Mouse (Mus musculus): ENCODE data around the gene Eif2ak3. TPM values are rescaled to one million over a fixed set of nuclear protein-coding genes. Genes with fewer than 3 reads are reported as not detected.

Gene Eif2ak3
- polyA plus RNA-seq, 1 experiment from 2014 or later, result 4.8 TPM

DNA sequence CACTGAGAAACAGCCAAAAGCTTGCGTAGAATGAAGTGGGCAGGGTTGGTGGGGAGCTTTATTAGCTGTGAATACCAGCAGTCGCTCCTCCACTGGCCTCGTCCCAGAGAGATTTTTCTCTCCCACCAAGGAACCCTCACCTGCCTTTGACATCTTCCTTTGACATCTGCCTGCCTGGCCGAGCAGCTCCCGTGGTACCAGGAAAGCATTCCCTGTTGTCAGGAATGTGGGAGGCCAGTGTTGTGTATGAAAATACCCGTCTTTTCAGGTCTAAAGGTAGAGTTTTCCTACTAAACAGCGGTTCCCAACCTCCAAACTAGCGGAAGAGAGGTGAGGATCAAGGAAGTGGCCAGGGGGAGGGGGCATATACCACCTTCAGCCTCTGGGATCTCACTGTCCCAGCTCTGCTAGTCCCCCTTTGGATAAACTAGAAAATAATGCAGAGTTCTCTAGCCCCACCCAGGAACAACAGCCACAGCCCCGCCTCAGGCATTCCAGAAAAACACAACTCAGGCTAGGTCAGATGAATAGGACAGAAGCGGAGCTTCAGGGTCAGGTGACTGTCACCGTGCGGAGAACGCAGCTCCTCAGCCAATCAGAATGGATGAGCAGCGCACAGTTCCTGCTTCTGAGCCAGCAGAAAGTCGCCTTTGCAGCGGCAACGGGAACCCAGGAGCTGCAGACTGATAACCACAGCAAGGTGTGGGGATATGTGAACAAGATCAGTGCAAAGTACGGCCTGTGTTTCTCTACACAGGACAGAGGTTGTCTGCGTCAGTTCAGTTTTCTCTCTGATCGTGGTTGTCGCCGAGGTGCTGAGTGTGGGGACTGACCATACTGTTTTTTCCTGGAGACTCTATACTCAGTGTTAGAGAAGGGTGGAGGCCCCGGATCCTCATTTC lies 20.0 kb upstream of the Eif2ak3 start:
- peak overlapping the region; percentile 68 for H3K27ac ChIP-seq (ENCODE audit: low read length)
- peaks cover 19% of the 10 kb centered on the region for H3K4me1 ChIP-seq (ENCODE audit: control insufficient read depth, low read depth, low read length)
- peak overlapping the region; percentile 84 for H3K4me2 ChIP-seq (ENCODE audit: low read depth, low read length)
- no peaks in the 10 kb centered on the region for H3K36me3 ChIP-seq (ENCODE audit: control insufficient read depth, insufficient read depth)
- peak; percentile 95 for ATAC-seq (ENCODE audit: low read depth)
- H3K27me3 ChIP-seq (ENCODE audit: control insufficient read depth, insufficient read depth, low read depth, low read length), result no peaks in the 10 kb centered on the region
- WGBS (ENCODE audit: insufficient replicate concordance), result 11% methylated on average over 23 of the region's 23 CpGs
- H3K9me3 ChIP-seq (replicated peaks; ENCODE audit: control insufficient read depth, low read length), result no peaks in the 10 kb centered on the region
- H3K4me3 ChIP-seq (ENCODE audit: low read depth, low read length), result peak overlapping the region; percentile 58
- peak overlapping the region; percentile 61 for H3K9ac ChIP-seq (ENCODE audit: low read depth, low read length)

DNA sequence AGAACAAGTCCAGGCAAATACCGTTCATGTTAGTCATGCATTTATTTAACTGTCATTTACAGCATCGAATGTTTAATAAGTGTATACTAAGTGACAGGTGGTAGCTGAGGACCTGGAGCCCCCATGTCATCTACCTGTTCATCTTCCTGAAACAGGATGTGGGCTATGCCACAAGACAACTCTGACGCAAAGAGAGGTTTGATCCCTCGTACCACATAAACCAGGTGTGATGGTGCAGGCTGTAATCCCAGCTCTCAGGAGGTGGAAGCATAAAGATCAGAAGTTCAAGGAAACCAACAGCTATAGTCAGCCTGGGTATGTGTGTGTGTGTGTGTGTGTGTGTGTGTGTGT lies 19.4 kb upstream of the Eif2ak3 start:
- H3K27me3 ChIP-seq (ENCODE audit: control insufficient read depth, insufficient read depth, low read depth, low read length), result no peaks in the 10 kb centered on the region
- peaks cover 19% of the 10 kb centered on the region for H3K4me1 ChIP-seq (ENCODE audit: control insufficient read depth, low read depth, low read length)
- peak overlapping the region; percentile 84 for H3K4me2 ChIP-seq (ENCODE audit: low read depth, low read length)
- H3K36me3 ChIP-seq (ENCODE audit: control insufficient read depth, insufficient read depth), result no peaks in the 10 kb centered on the region
- H3K9ac ChIP-seq (ENCODE audit: low read depth, low read length), result peak overlapping the region; percentile 61
- no peak for ATAC-seq (ENCODE audit: low read depth)
- WGBS (ENCODE audit: insufficient replicate concordance), result 21% methylated on average over 4 of the region's 4 CpGs
- peak overlapping the region; percentile 68 for H3K27ac ChIP-seq (ENCODE audit: low read length)
- peak overlapping the region; percentile 58 for H3K4me3 ChIP-seq (ENCODE audit: low read depth, low read length)
- no peaks in the 10 kb centered on the region for H3K9me3 ChIP-seq (replicated peaks; ENCODE audit: control insufficient read depth, low read length)

DNA sequence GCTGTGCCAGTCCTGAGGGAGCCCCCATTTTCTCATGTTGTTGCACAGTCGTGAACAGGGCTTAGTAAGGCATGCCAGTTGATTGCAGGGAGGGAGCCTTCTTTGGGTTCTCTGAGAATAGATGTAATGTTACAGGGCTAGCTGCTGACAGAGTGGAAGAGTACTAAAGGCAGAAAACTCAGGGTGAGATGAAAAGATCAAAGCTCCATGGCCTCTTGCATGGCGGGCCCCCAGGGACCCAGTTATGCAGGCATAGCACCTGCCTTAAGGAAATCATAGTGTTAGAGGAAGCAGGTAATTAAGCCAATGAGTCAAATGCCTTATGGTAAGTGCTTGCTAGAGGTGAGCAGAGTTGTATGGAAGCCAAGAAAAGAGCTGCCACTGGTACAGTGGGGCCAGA lies 14.9 kb upstream of the Eif2ak3 start:
- no peak for ATAC-seq (ENCODE audit: low read depth)
- Histone ChIP-seq H3K4me2 (ENCODE audit: low read depth, low read length) (no peak overlapping the region), H3K36me3 (ENCODE audit: control insufficient read depth, insufficient read depth) (no peaks in the 10 kb centered on the region), H3K27me3 (ENCODE audit: control insufficient read depth, insufficient read depth, low read depth, low read length) (no peaks in the 10 kb centered on the region), H3K4me3 (ENCODE audit: low read depth, low read length) (no peak overlapping the region), H3K27ac (ENCODE audit: low read length) (no peak overlapping the region), H3K4me1 (ENCODE audit: control insufficient read depth, low read depth, low read length) (peaks cover 6% of the 10 kb centered on the region; the same call in 1 of the 2 replicates), H3K9me3 (replicated peaks; ENCODE audit: control insufficient read depth, low read length) (no peaks in the 10 kb centered on the region), H3K9ac (ENCODE audit: low read depth, low read length) (no peak overlapping the region)
- WGBS (ENCODE audit: insufficient replicate concordance), result 50% methylated on average over 2 of the region's 2 CpGs

DNA sequence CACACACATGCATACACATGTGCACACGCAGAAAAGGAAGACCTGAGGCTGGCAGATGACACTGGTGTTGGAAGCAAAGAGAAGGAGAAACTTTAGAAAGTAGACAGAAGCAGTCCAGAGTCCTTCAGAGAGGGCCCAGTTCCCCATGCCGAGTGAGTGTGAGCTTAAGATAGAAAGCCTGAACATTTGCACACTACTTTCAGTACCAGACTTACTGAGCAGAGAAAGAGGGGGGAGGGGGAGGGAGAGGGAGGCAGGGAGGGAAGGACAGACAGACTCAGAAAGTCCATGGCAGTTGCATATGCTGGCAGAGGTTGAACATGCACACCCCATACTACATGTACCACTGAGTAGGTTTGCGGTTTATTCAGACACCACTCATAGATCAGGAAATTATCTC lies 13.8 kb upstream of the Eif2ak3 start:
- Histone ChIP-seq H3K9ac (ENCODE audit: low read depth, low read length) (no peak overlapping the region), H3K9me3 (replicated peaks; ENCODE audit: control insufficient read depth, low read length) (no peaks in the 10 kb centered on the region), H3K27ac (ENCODE audit: low read length) (no peak overlapping the region), H3K36me3 (ENCODE audit: control insufficient read depth, insufficient read depth) (no peaks in the 10 kb centered on the region), H3K4me1 (ENCODE audit: control insufficient read depth, low read depth, low read length) (no peaks in the 10 kb centered on the region), H3K4me3 (ENCODE audit: low read depth, low read length) (no peak overlapping the region), H3K4me2 (ENCODE audit: low read depth, low read length) (no peak overlapping the region), H3K27me3 (ENCODE audit: control insufficient read depth, insufficient read depth, low read depth, low read length) (no peaks in the 10 kb centered on the region)
- 44% methylated on average over 3 of the region's 3 CpGs for WGBS (ENCODE audit: insufficient replicate concordance)
- no peak for ATAC-seq (ENCODE audit: low read depth)

DNA sequence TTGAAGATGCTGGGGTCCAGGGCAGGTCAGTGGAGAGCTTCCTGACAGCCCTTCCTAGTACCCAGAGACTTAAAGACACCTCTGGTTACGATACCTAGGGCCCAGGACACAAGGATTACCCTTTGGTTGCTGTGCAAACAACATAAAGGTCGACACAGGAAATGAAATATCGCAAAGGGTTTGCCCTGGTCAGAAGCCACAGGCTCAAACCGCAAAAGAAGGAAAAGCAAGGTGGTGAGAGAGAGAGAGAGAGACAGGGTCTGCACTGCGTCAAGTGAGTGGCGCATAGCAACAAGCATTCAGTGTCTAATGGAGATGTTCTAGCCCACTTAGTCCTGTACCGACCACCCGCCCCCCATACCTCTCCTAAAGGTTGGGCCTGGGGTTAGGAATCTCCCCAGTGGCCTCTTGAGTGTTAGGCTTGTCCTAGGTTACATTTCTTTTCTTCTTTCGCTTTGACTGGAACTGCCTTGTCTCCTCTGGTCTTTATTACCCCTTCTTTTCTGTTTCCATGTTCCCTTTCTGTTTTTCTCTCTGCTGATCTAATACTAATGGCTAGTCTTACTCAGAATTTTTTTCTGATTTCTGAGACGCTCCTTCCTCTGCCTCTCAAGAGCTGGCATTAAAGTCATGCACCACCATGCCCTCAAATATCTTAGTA lies 13.0 kb upstream of the Eif2ak3 start:
- H3K27me3 ChIP-seq (ENCODE audit: control insufficient read depth, insufficient read depth, low read depth, low read length), result no peaks in the 10 kb centered on the region
- H3K4me2 ChIP-seq (ENCODE audit: low read depth, low read length), result no peak overlapping the region
- no peak overlapping the region for H3K9ac ChIP-seq (ENCODE audit: low read depth, low read length)
- no peak overlapping the region for H3K4me3 ChIP-seq (ENCODE audit: low read depth, low read length)
- WGBS (ENCODE audit: insufficient replicate concordance), result 44% methylated on average over 10 of the region's 10 CpGs
- no peaks in the 10 kb centered on the region for H3K36me3 ChIP-seq (ENCODE audit: control insufficient read depth, insufficient read depth)
- no peak overlapping the region for H3K27ac ChIP-seq (ENCODE audit: low read length)
- H3K4me1 ChIP-seq (ENCODE audit: control insufficient read depth, low read depth, low read length), result no peaks in the 10 kb centered on the region
- no peaks in the 10 kb centered on the region for H3K9me3 ChIP-seq (replicated peaks; ENCODE audit: control insufficient read depth, low read length)
- no peak for ATAC-seq (ENCODE audit: low read depth)

DNA sequence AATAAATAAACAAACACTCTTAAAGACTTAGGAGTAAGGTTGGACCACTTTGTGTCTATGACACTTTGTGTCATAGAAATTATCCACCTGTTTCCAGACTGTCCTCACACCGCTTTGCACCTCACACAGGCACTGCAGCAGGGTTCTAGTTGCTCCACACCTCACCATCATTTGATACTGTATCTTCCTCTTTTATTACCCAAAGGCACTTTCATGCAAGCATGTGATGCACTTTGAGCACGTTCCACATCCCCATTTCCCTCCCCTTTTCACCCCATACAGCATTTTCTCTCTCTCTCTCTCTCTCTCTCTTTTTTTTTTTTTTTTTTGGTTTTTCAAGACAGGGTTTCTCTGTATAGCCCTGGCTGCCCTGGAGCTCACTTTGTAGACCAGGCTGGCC lies 7.0 kb upstream of the Eif2ak3 start:
- 46% methylated on average over 2 of the region's 2 CpGs for WGBS (ENCODE audit: insufficient replicate concordance)
- H3K36me3 ChIP-seq (ENCODE audit: control insufficient read depth, insufficient read depth), result no peaks in the 10 kb centered on the region
- H3K27me3 ChIP-seq (ENCODE audit: control insufficient read depth, insufficient read depth, low read depth, low read length), result no peaks in the 10 kb centered on the region
- no peak overlapping the region for H3K4me3 ChIP-seq (ENCODE audit: low read depth, low read length)
- no peaks in the 10 kb centered on the region for H3K9me3 ChIP-seq (replicated peaks; ENCODE audit: control insufficient read depth, low read length)
- no peak overlapping the region for H3K9ac ChIP-seq (ENCODE audit: low read depth, low read length)
- ATAC-seq (ENCODE audit: low read depth), result no peak
- no peaks in the 10 kb centered on the region for H3K4me1 ChIP-seq (ENCODE audit: control insufficient read depth, low read depth, low read length)
- no peak overlapping the region for H3K4me2 ChIP-seq (ENCODE audit: low read depth, low read length)
- no peak overlapping the region for H3K27ac ChIP-seq (ENCODE audit: low read length)

DNA sequence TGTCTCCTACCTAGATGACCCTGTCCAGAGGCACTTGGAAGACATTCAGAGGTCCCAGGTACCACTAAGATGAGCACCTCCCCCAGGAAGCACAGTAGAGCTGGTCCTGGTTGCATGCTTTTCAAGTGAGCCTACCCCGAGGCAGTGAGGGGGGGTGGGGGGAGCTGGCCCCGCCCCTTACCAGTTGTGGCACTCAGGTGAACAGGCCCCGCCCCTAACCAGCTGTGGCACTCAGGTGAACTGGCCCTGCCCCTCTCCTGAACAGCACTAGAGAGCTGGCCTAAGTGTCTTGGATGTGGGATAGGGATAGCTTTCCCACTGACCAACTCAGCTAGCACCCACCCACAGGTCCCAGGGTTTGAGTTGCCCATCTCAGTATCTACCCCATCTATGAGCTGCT lies 5.8 kb upstream of the Eif2ak3 start:
- no peaks in the 10 kb centered on the region for H3K9me3 ChIP-seq (replicated peaks; ENCODE audit: control insufficient read depth, low read length)
- no peak overlapping the region for H3K4me3 ChIP-seq (ENCODE audit: low read depth, low read length)
- peaks cover 7% of the 10 kb centered on the region for H3K4me1 ChIP-seq (ENCODE audit: control insufficient read depth, low read depth, low read length)
- ATAC-seq (ENCODE audit: low read depth), result no peak
- H3K4me2 ChIP-seq (ENCODE audit: low read depth, low read length), result no peak overlapping the region
- H3K27me3 ChIP-seq (ENCODE audit: control insufficient read depth, insufficient read depth, low read depth, low read length), result no peaks in the 10 kb centered on the region
- H3K36me3 ChIP-seq (ENCODE audit: control insufficient read depth, insufficient read depth), result no peaks in the 10 kb centered on the region
- no peak overlapping the region for H3K9ac ChIP-seq (ENCODE audit: low read depth, low read length)
- no peak overlapping the region for H3K27ac ChIP-seq (ENCODE audit: low read length)
- WGBS (ENCODE audit: insufficient replicate concordance), result 28% methylated on average over 3 of the region's 3 CpGs

DNA sequence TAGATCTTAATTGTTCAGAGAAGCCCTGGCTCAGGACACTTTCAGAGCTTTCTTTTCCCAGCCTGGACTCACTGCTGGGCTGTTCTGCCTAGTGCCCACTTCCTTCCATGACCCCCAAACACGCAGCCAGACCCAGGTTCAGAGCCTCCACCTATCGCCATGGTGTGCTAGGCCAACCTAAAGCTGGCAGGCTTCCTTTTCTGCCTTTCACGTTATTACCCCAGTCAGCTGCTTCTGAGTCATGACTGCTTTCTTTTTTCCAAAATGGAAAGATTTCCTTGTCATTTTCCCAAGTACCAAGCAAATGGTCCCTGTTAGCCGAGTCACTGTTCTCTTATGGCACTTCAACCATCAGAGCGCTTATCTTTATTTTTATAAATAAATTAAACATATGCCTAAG lies 4.0 kb upstream of the Eif2ak3 start:
- Histone ChIP-seq H3K9me3 (replicated peaks; ENCODE audit: control insufficient read depth, low read length) (no peaks in the 10 kb centered on the region), H3K36me3 (ENCODE audit: control insufficient read depth, insufficient read depth) (no peaks in the 10 kb centered on the region), H3K4me1 (ENCODE audit: control insufficient read depth, low read depth, low read length) (peaks cover 11% of the 10 kb centered on the region), H3K27me3 (ENCODE audit: control insufficient read depth, insufficient read depth, low read depth, low read length) (no peaks in the 10 kb centered on the region), H3K27ac (ENCODE audit: low read length) (no peak overlapping the region), H3K9ac (ENCODE audit: low read depth, low read length) (no peak overlapping the region), H3K4me3 (ENCODE audit: low read depth, low read length) (no peak overlapping the region), H3K4me2 (ENCODE audit: low read depth, low read length) (no peak overlapping the region)
- no peak for ATAC-seq (ENCODE audit: low read depth)
- 68% methylated on average over 5 of the region's 5 CpGs for WGBS (ENCODE audit: insufficient replicate concordance)

DNA sequence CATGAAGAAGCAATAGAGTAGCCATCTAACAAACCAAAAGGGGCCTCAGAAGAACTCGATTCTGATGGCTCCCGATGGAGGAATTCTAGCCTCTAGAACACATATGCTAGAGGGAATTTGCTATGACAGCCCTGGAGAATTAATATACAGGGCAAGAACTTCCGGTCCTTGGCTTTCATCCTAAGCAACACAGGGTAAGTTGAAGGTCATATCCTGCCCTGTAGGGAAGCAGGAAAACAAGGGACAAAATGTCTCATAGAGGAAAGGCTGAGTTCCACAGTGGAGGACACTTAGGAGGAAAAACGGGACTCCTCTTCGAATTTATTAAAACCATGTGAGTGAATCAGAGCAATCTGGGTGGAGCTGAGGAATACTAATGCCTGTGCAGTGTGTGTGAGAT lies 1.3 kb upstream of the Eif2ak3 start:
- WGBS (ENCODE audit: insufficient replicate concordance), result 60% methylated on average over 5 of the region's 5 CpGs
- Histone ChIP-seq H3K27ac (ENCODE audit: low read length) (no peak overlapping the region), H3K4me1 (ENCODE audit: control insufficient read depth, low read depth, low read length) (peaks cover 25% of the 10 kb centered on the region), H3K27me3 (ENCODE audit: control insufficient read depth, insufficient read depth, low read depth, low read length) (no peaks in the 10 kb centered on the region), H3K4me3 (ENCODE audit: low read depth, low read length) (no peak overlapping the region), H3K9me3 (replicated peaks; ENCODE audit: control insufficient read depth, low read length) (no peaks in the 10 kb centered on the region), H3K36me3 (ENCODE audit: control insufficient read depth, insufficient read depth) (no peaks in the 10 kb centered on the region), H3K4me2 (ENCODE audit: low read depth, low read length) (peak overlapping the region; percentile 89), H3K9ac (ENCODE audit: low read depth, low read length) (no peak overlapping the region)
- no peak for ATAC-seq (ENCODE audit: low read depth)

All from liver, embryonic 16.5 days (tissue).